Mouse (Mus musculus): ENCODE measurements around the gene Etnppl. TPM values are rescaled to one million over a fixed set of nuclear protein-coding genes. Genes with fewer than 3 reads are reported as not detected.

Etnppl gene
- polyA plus RNA-seq, 1 experiment from 2014 or later, result not detected

DNA sequence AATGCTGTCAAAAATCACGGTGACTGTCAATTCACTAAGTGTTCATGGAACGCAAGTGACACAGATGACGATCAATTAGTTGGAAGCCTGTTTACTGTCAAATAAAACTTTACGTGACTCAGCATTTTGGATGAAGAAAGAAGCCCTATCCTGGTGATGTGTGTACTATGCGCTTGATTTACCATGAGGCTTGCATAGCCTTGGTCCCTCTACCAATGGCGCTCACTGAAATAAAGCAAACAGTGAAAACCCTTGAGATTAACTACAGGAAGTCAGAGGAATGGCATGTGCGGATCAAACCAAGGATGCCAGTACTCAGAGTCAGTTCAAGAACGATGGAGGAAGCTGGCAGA lies 67.7 kb downstream of the Etnppl start:
- Histone ChIP-seq H3K27me3 (ENCODE audit: control insufficient read depth, insufficient read depth, low read length) (no peaks in the 10 kb centered on the region), H3K4me2 (replicated peaks) (no peak overlapping the region), H3K4me1 (replicated peaks; ENCODE audit: control insufficient read depth, insufficient read depth, low read length) (no peaks in the 10 kb centered on the region), H3K9ac (no peak overlapping the region), H3K9me3 (ENCODE audit: control insufficient read depth, low read length) (no peaks in the 10 kb centered on the region), H3K27ac (no peak overlapping the region), H3K36me3 (replicated peaks; ENCODE audit: control insufficient read depth, insufficient read depth) (no peaks in the 10 kb centered on the region), H3K4me3 (replicated peaks; ENCODE audit: low read length) (no peak overlapping the region)
- DNase-seq (ENCODE audit: low spot score) (no peak), ATAC-seq (ENCODE audit: low FRiP score) (no peak)
- WGBS, result 90% methylated on average over 8 of the region's 8 CpGs

DNA sequence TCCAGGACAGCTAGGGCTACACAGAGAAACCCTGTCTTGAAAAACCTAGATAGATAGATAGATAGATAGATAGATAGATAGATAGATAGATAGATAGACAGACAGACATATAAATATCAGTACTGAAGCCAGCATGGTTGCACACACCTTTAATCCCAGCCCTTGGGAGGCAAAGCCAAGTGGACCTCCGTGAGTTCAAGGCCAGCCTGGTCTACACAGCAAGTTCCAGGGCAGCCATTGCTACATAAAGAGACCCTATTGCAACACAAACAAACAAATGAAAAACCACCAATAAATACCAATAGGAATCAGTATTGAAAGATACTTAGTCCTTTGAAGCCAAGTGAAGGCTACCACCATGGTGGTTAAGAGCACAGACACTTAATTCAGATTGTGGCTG lies 69.8 kb downstream of the Etnppl start:
- Histone ChIP-seq H3K27me3 (ENCODE audit: control insufficient read depth, insufficient read depth, low read length) (no peaks in the 10 kb centered on the region), H3K9me3 (ENCODE audit: control insufficient read depth, low read length) (no peaks in the 10 kb centered on the region), H3K36me3 (replicated peaks; ENCODE audit: control insufficient read depth, insufficient read depth) (no peaks in the 10 kb centered on the region), H3K4me3 (replicated peaks; ENCODE audit: low read length) (no peak overlapping the region), H3K9ac (no peak overlapping the region), H3K4me2 (replicated peaks) (no peak overlapping the region), H3K4me1 (replicated peaks; ENCODE audit: control insufficient read depth, insufficient read depth, low read length) (0 out of 2 replicates have a peak, but pooled peaks cover 7% of the 10 kb centered on the region), H3K27ac (no peak overlapping the region)
- no peak for ATAC-seq (ENCODE audit: low FRiP score)
- WGBS, result 95% methylated on average over 1 of the region's 1 CpGs
- no peak for DNase-seq (ENCODE audit: low spot score)

Other genes starting within 250 kb of the Etnppl start
- gene Ostc, start 92.0 kb downstream of the Etnppl start, polyA plus RNA-seq (2014; fragmentation: Nextera tagmentation; extraction: Ambion mirVana), result 221 and 231 TPM in 2 replicates
- gene Rpl34, start 113.0 kb downstream of the Etnppl start, polyA plus RNA-seq (2014; fragmentation: Nextera tagmentation; extraction: Ambion mirVana), result 544 and 662 TPM in 2 replicates

Measured in hindbrain, embryonic 14.5 days (tissue).